Comparison of ENCODE assay signal across 25 mouse cellular contexts in the genomic region with DNA sequence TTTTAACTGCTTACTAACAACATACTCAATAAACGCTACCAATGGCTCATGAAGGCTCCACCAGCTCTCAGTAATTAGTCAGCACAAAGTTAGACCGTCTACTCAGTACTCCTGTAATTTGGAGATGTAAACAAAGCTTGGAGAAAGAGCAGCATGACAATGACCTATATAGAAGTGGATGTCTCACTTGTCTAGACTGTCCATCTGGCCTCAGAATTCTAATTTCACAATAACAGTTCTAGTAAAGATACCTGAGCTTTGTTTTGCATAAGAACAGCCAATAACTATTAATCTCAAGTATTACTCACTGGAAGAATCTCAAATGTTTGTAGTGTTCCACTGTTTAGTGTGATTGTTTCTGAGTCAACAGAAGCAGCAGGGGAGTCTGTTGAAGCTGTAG.
"Had no signal": no experiment of that assay in that cellular context is flagged by ENCODE, and none has a peak within 500 bp of the region (broad histone marks: within the 10 kb centered on the region; RNA-seq: fewer than 3 reads in every experiment).

No protein-coding gene starts in this region.

- H3K4me3 ChIP-seq: heart, adult 2 months; heart, embryonic 13.5 days; heart, embryonic 15.5 days; hindbrain, embryonic 13.5 days; hindbrain, embryonic 15.5 days; left cerebral cortex, adult 2 months; limb, embryonic 10.5 days; limb, embryonic 12.5 days; liver, embryonic 13.5 days had no signal

- H3K9ac ChIP-seq: heart, embryonic 13.5 days; heart, embryonic 15.5 days; hindbrain, embryonic 13.5 days; hindbrain, embryonic 15.5 days; limb, embryonic 12.5 days; liver, embryonic 13.5 days had no signal

- H3K4me2 ChIP-seq: heart, embryonic 11.5 days; heart, embryonic 13.5 days; heart, embryonic 15.5 days; hindbrain, embryonic 13.5 days; hindbrain, embryonic 15.5 days; limb, embryonic 12.5 days; liver, embryonic 11.5 days; liver, embryonic 13.5 days had no signal

- H3K27ac ChIP-seq: heart, adult 2 months; heart, embryonic 13.5 days; heart, embryonic 15.5 days; hindbrain, embryonic 13.5 days; hindbrain, embryonic 15.5 days; hindbrain, postnatal 0 days; left cerebral cortex, adult 2 months; limb, embryonic 10.5 days; limb, embryonic 12.5 days; liver, embryonic 13.5 days had no signal

- H3K4me1 ChIP-seq: heart, embryonic 13.5 days; heart, embryonic 15.5 days; hindbrain, embryonic 13.5 days; hindbrain, embryonic 15.5 days; limb, embryonic 10.5 days; limb, embryonic 12.5 days; liver, embryonic 13.5 days had no signal

- H3K9me3 ChIP-seq: heart, embryonic 13.5 days; heart, embryonic 15.5 days; hindbrain, embryonic 13.5 days; hindbrain, embryonic 15.5 days; limb, embryonic 10.5 days; limb, embryonic 12.5 days; liver, embryonic 13.5 days had no signal

- ATAC-seq: hindbrain, postnatal 0 days; intestine, embryonic 16.5 days had no signal

- H3K27me3 ChIP-seq: heart, embryonic 13.5 days; heart, embryonic 15.5 days; hindbrain, embryonic 13.5 days; hindbrain, embryonic 15.5 days; limb, embryonic 12.5 days; liver, embryonic 13.5 days had no signal

- DNase-seq: gastrocnemius, postnatal 14 days; gastrocnemius, postnatal 36 days; heart, adult 11 months; heart, adult 2 months; heart, postnatal 14 days; heart, postnatal 36 days; kidney, adult 11 months; kidney, adult 8-10 months; kidney, postnatal 10 days; kidney, postnatal 25 days; kidney, postnatal 4 days; layer of hippocampus, adult 9-11 months; liver; liver, embryonic 13.5 days had no signal
